Mouse (Mus musculus): ENCODE measurements around the gene Cpt2. TPM values are rescaled to one million over a fixed set of nuclear protein-coding genes. Genes with fewer than 3 reads are reported as not detected.

The Cpt2 gene
- polyA plus RNA-seq (2015; fragmentation: Nextera tagmentation; extraction: Ambion mirVana), result 99.3 and 100 TPM in 2 replicates

- Histone ChIP-seq H3K27me3 (ENCODE audit: insufficient read depth, low read length) (no peaks in the 10 kb centered on the region), H3K4me2 (ENCODE audit: low read depth, low read length) (peak within 1 kb of the TSS; percentile 85), H3K4me3 (ENCODE audit: low read depth, low read length) (peak within 1 kb of the TSS; percentile 80), H3K36me3 (replicated peaks; ENCODE audit: insufficient read depth, low read length) (no peaks in the 10 kb centered on the region), H3K4me1 (ENCODE audit: insufficient read depth) (peaks cover 28% of the 10 kb centered on the region), H3K27ac (ENCODE audit: low read depth) (peak within 1 kb of the TSS; percentile 85), H3K9ac (replicated peaks) (peak within 1 kb of the TSS; percentile 92), H3K9me3 (ENCODE audit: low read length) (no peaks in the 10 kb centered on the region)
- peak; percentile 92 for ATAC-seq
- WGBS (ENCODE audit: insufficient replicate concordance), result 1% methylated on average over 38 of the region's 38 CpGs
- TF ChIP-seq EP300 (IDR thresholded peaks at IDR 0.05; ENCODE audit: low read depth) (0 out of 2 replicates have a peak, but pooled peaks have one; percentile 57), CTCF (IDR thresholded peaks at IDR 0.05; ENCODE audit: low read depth) (peak; percentile 57)
- DNase-seq, result peak; percentile 99
Measured at GRCm38 (mm10) chr4:107923145-107923802, at the start of gene Cpt2. Gene Cpt2 (minus strand): TSS chr4:107923610.

- DNase-seq, result no peak
- Histone ChIP-seq H3K4me1 (ENCODE audit: insufficient read depth) (no peaks in the 10 kb centered on the region), H3K36me3 (replicated peaks; ENCODE audit: insufficient read depth, low read length) (no peaks in the 10 kb centered on the region), H3K27ac (ENCODE audit: low read depth) (no peak overlapping the region), H3K4me3 (ENCODE audit: low read depth, low read length) (no peak overlapping the region), H3K27me3 (ENCODE audit: insufficient read depth, low read length) (no peaks in the 10 kb centered on the region), H3K9ac (replicated peaks) (no peak overlapping the region), H3K4me2 (ENCODE audit: low read depth, low read length) (no peak overlapping the region), H3K9me3 (ENCODE audit: low read length) (no peaks in the 10 kb centered on the region)
- TF ChIP-seq CTCF (IDR thresholded peaks at IDR 0.05; ENCODE audit: low read depth) (no peak), EP300 (IDR thresholded peaks at IDR 0.05; ENCODE audit: low read depth) (no peak)
- WGBS (ENCODE audit: insufficient replicate concordance), result 94% methylated on average over 1 of the region's 1 CpGs
- no peak for ATAC-seq
Measured at GRCm38 (mm10) chr4:107971162-107971561, 47.8 kb upstream of the Cpt2 start.

GRCm38 (mm10) chr4:107969781-107970180 is 46.4 kb upstream of the Cpt2 start:
- Histone ChIP-seq H3K4me2 (ENCODE audit: low read depth, low read length) (no peak overlapping the region), H3K9me3 (ENCODE audit: low read length) (no peaks in the 10 kb centered on the region), H3K9ac (replicated peaks) (no peak overlapping the region), H3K36me3 (replicated peaks; ENCODE audit: insufficient read depth, low read length) (no peaks in the 10 kb centered on the region), H3K27ac (ENCODE audit: low read depth) (no peak overlapping the region), H3K27me3 (ENCODE audit: insufficient read depth, low read length) (no peaks in the 10 kb centered on the region), H3K4me1 (ENCODE audit: insufficient read depth) (no peaks in the 10 kb centered on the region), H3K4me3 (ENCODE audit: low read depth, low read length) (no peak overlapping the region)
- TF ChIP-seq EP300 (IDR thresholded peaks at IDR 0.05; ENCODE audit: low read depth), result no peak
- TF ChIP-seq CTCF (IDR thresholded peaks at IDR 0.05; ENCODE audit: low read depth), result no peak
- ATAC-seq (no peak), DNase-seq (no peak)

DNA sequence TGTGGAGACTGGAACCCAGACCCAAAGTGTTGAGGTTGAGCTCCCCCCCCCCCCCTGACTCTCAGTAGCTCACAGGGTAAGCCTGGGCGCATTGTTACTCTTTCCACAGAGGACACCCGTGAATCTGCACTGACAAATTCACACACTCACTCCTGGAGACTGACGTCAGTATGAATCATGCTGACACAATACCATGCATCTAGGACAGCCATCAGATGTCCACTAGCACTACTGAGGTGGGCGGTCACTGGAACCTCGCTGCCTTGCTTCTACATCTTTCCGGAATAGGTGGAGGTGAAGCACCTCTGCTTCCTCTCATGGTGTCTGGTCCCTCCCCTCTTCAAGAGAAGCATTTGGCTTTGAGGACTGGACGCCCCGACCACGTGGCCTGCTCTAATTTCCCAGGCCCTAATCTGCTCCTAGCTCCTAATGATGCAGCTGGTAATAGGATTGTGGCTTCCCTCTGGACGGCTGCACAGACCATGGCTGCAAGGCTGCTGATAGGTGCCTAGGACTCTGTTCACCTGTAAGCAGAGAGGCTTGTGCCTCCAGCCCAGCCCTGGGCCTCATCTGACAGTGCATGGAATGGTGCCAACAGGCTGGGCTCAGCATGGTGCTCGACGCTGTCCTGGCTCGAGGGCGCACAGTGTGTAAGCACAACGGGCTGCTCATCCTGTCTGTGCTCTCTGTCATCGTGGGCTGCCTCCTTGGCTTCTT is 44.7 kb upstream of the Cpt2 start, which contains the start of gene Slc1a7:
TSS of gene Slc1a7 (plus strand) at position 367 of the 717 bp plus-strand sequence.
- H3K4me2 ChIP-seq (ENCODE audit: low read depth, low read length), result no peak within 1 kb of the TSS
- no peaks in the 10 kb centered on the region for H3K4me1 ChIP-seq (ENCODE audit: insufficient read depth)
- H3K9ac ChIP-seq (replicated peaks), result no peak within 1 kb of the TSS
- TF ChIP-seq EP300 (IDR thresholded peaks at IDR 0.05; ENCODE audit: low read depth) (no peak), CTCF (IDR thresholded peaks at IDR 0.05; ENCODE audit: low read depth) (no peak)
- no peak within 1 kb of the TSS for H3K27ac ChIP-seq (ENCODE audit: low read depth)
- WGBS (ENCODE audit: insufficient replicate concordance), result 81% methylated on average over 16 of the region's 16 CpGs
- H3K4me3 ChIP-seq (ENCODE audit: low read depth, low read length), result no peak within 1 kb of the TSS
- no peaks in the 10 kb centered on the region for H3K36me3 ChIP-seq (replicated peaks; ENCODE audit: insufficient read depth, low read length)
- H3K9me3 ChIP-seq (ENCODE audit: low read length), result no peaks in the 10 kb centered on the region
- ATAC-seq (no peak), DNase-seq (no peak)
- no peaks in the 10 kb centered on the region for H3K27me3 ChIP-seq (ENCODE audit: insufficient read depth, low read length)

DNA sequence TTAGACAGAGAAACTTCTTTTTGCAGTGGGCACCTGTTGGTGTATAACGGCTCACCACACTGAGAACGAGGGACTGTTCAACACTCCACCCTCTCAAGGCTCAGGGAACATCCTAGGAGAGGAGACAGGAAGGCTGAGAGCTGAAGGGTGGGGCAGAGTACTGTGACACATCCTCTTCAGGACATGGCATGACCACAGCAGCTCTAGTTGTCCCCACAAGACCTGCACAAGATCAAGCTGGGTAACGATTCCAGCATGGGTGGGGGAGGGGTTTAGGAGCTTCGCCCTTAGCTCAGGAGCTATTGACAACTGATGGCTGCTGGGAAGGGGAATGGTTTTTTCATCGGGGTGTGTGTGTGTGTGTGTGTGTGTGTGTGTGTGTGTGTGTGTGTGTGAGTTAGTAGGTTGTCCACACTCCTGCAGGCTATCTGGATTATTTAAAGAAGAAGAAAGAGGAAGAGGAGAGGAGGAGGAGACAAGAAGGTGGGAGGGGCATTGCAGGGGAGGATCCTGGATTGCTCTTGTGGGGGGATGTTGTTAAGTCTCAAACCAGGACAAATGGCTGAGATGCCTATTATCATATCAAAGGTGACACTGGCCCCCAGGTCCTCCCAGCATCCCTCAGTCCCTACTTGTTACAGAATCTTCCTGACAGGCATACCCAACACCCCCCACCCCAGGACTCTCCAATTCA is 43.2 kb upstream of the Cpt2 start:
- no peaks in the 10 kb centered on the region for H3K9me3 ChIP-seq (ENCODE audit: low read length)
- ATAC-seq (no peak), DNase-seq (no peak)
- H3K4me3 ChIP-seq (ENCODE audit: low read depth, low read length), result no peak overlapping the region
- no peaks in the 10 kb centered on the region for H3K4me1 ChIP-seq (ENCODE audit: insufficient read depth)
- no peaks in the 10 kb centered on the region for H3K36me3 ChIP-seq (replicated peaks; ENCODE audit: insufficient read depth, low read length)
- H3K9ac ChIP-seq (replicated peaks), result no peak overlapping the region
- WGBS (ENCODE audit: insufficient replicate concordance), result 26% methylated on average over 5 of the region's 5 CpGs
- no peak overlapping the region for H3K27ac ChIP-seq (ENCODE audit: low read depth)
- TF ChIP-seq CTCF (IDR thresholded peaks at IDR 0.05; ENCODE audit: low read depth) (no peak), EP300 (IDR thresholded peaks at IDR 0.05; ENCODE audit: low read depth) (no peak)
- H3K4me2 ChIP-seq (ENCODE audit: low read depth, low read length), result no peak overlapping the region
- no peaks in the 10 kb centered on the region for H3K27me3 ChIP-seq (ENCODE audit: insufficient read depth, low read length)

DNA sequence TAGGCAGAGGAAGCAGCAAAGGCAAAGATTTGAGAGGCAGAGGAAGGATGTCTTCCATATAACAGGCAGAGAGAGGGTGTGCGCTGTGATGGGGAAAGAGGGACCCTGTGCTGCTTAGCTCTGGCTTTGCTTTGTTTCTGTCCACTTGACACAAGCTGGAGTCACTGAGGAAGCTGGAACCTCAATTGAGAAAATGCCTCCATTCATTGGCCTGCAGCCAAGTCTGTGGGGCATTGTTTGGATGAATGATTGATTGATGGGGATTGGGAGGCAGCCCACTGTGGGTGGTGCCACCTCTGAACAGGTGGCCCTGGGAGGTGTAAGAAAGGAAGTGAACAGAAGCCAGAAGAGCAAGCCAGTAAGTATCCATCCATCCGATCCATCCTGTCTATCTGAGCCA is 39.4 kb upstream of the Cpt2 start:
- no peak for DNase-seq
- TF ChIP-seq EP300 (IDR thresholded peaks at IDR 0.05; ENCODE audit: low read depth) (no peak), CTCF (IDR thresholded peaks at IDR 0.05; ENCODE audit: low read depth) (no peak)

More for the DNA sequence above, 39.4 kb upstream of the Cpt2 start:
- Histone ChIP-seq H3K27me3 (ENCODE audit: insufficient read depth, low read length) (no peaks in the 10 kb centered on the region), H3K4me3 (ENCODE audit: low read depth, low read length) (no peak overlapping the region), H3K27ac (ENCODE audit: low read depth) (no peak overlapping the region), H3K36me3 (replicated peaks; ENCODE audit: insufficient read depth, low read length) (no peaks in the 10 kb centered on the region), H3K9ac (replicated peaks) (no peak overlapping the region), H3K4me1 (ENCODE audit: insufficient read depth) (no peaks in the 10 kb centered on the region), H3K4me2 (ENCODE audit: low read depth, low read length) (no peak overlapping the region), H3K9me3 (ENCODE audit: low read length) (no peaks in the 10 kb centered on the region)
- WGBS (ENCODE audit: insufficient replicate concordance), result 93% methylated on average over 2 of the region's 2 CpGs
- no peak for ATAC-seq
